Mouse (Mus musculus): ENCODE measurements around the gene Pdgfd.

The Pdgfd gene

GRCm38 (mm10) chr9:6317114-6317513, 148.7 kb downstream of the Pdgfd start:
- DNase-seq = no peak

- no peak for DNase-seq
Measured at GRCm38 (mm10) chr9:6325408-6325807, 157.0 kb downstream of the Pdgfd start.

- DNase-seq = no peak
Measured at GRCm38 (mm10) chr9:6333499-6333898, 165.1 kb downstream of the Pdgfd start.

- no peak for DNase-seq
Measured at GRCm38 (mm10) chr9:6336236-6336635, 167.9 kb downstream of the Pdgfd start.

GRCm38 (mm10) chr9:6337891-6338290, 169.5 kb downstream of the Pdgfd start:
- no peak for DNase-seq

GRCm38 (mm10) chr9:6338344-6338743, 170.0 kb downstream of the Pdgfd start:
- DNase-seq = no peak

GRCm38 (mm10) chr9:6339394-6339793, 171.0 kb downstream of the Pdgfd start:
- DNase-seq = no peak

GRCm38 (mm10) chr9:6340750-6341149, 172.4 kb downstream of the Pdgfd start:
- DNase-seq = no peak

GRCm38 (mm10) chr9:6342854-6343253, 174.5 kb downstream of the Pdgfd start:
- no peak for DNase-seq

GRCm38 (mm10) chr9:6344514-6344913, 176.1 kb downstream of the Pdgfd start:
- no peak for DNase-seq

- DNase-seq = no peak
Measured at GRCm38 (mm10) chr9:6344924-6345323, 176.5 kb downstream of the Pdgfd start.

- no peak for DNase-seq
Measured at GRCm38 (mm10) chr9:6345366-6345765, 177.0 kb downstream of the Pdgfd start.

GRCm38 (mm10) chr9:6353257-6353960, 185.0 kb downstream of the Pdgfd start:
- DNase-seq = peak; percentile 88

- peak; percentile 77 for DNase-seq
Measured at GRCm38 (mm10) chr9:6360795-6361194, 192.4 kb downstream of the Pdgfd start.

GRCm38 (mm10) chr9:6366550-6366949, 198.2 kb downstream of the Pdgfd start:
- DNase-seq = no peak

- no peak for DNase-seq
Measured at GRCm38 (mm10) chr9:6401764-6402163, 233.4 kb downstream of the Pdgfd start.

GRCm38 (mm10) chr9:6406535-6406934, 238.2 kb downstream of the Pdgfd start:
- DNase-seq = no peak

GRCm38 (mm10) chr9:6407972-6408371, 239.6 kb downstream of the Pdgfd start:
- DNase-seq = no peak

GRCm38 (mm10) chr9:6424606-6425005, 256.2 kb downstream of the Pdgfd start:
- no peak for DNase-seq

Measured in heart, adult 11 months (tissue).